Mouse (Mus musculus) c-Kit-negative CD71-positive TER-119-positive erythroid progenitor cells, embryonic 14.5 days (primary cell): ENCODE measurements around the gene Tada2a.

Experiments used
- DNase-seq: peaks from one replicate; pipeline ENCODE4 v3.0.0-alpha.2; 2013; ENCODE audit warnings: low read depth, low spot score

Tada2a gene

DNA sequence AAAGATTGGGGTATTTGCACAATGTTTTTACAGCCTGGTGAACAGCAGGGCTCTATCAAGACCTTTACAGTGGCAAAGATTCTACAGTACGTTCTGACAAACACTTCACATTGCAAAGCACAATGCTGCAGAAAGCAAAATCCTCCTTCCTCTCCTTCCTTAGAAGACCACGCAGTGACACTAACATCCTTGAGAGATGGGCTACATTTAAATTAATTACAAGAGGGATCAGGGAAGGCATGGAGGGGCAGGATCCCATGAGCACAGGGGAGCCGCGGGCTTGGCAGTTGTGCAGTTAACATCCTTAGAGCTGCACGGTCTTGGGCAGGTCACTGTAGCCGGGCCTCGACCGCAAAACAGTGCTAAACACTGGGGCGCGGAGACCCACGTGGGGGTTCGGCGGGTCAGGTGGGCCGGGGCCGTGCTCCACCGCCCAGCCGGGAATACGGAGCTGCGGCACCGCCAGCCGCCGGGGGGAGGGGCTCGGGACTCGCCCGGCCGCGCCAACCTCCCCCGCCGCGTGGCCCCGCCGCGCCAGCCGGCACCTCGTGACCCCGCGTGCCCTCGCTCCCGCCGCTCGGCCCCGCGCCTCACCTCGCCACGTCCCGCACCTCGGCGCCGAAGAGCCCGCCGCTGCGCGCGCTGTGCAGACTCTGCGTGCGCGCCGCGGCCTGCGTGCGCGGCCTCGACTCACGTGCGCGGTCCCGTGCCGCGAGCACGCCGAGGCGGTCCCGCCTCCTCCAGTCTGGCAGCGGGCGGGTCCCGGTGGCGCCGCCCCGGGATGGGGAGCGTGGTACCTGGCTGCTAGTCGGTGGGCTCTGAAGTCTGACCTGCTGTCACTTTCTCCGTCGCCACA is at the start of gene Tada2a, which contains the start of gene Acaca:
Tada2a (minus strand) TSS at position 658 of the 856 bp plus-strand sequence.
Acaca (plus strand) TSS at position 730 of the 856 bp plus-strand sequence.
- DNase-seq, result peak; percentile 65

DNA sequence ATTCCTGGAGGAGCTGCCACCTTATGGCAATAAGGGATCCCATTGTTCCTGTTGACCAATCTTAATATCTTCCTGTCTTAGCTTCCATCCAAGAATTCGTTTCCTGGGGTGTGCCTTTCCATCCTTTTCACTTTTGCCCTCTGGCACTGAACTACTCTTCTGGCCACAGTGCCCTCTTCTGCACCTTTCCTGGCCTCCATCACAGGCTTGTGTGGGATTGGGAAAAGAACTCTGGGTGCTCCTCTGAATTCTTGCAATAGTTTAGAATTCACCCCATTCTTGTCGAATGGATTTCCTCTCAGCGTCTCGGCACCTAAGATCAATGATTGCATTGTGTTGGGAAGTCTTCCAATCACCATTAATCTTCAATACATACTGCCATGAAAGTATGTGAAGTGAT is 49.2 kb upstream of the Tada2a start:
- no peak for DNase-seq

DNA sequence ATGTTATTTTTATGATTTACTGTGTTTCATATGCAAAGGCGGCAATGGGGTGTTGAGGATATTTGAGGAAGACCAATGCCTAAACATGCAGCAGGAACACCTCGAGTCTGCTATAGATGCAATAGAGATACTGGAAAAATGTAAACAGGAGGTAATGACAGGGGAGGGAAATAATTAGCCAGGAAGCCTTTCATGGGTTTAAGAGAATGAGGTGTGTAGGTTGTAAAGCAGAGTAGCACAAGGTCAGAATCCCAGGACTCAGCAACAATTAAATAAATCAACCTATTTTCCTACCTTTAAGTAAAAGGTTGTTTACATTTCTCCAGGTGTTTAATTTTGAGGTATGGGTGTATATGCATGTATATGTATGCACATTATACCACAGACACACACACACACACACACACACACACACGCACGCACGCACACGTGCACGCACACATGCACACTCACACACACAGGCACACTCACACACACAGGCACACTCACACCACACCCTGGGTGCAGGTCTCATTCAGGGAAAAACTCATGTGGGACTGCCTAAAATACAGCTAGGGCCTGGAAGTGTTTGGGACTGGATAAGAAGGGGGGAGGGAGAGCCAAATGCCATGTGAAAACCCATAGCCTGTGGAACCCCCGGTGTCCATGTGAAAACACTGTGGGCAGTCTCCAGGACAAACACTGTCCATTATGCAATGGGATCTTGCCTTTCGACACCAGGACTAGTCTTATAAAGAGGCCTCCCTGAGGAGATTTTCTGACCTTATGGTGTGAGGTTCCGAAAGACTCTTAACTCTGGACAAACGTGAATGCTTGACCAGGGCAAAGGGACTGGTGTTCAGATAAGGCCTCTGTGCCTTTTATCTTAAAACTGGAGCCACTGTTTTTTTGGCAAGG is 43.4 kb upstream of the Tada2a start:
- DNase-seq, result no peak

DNA sequence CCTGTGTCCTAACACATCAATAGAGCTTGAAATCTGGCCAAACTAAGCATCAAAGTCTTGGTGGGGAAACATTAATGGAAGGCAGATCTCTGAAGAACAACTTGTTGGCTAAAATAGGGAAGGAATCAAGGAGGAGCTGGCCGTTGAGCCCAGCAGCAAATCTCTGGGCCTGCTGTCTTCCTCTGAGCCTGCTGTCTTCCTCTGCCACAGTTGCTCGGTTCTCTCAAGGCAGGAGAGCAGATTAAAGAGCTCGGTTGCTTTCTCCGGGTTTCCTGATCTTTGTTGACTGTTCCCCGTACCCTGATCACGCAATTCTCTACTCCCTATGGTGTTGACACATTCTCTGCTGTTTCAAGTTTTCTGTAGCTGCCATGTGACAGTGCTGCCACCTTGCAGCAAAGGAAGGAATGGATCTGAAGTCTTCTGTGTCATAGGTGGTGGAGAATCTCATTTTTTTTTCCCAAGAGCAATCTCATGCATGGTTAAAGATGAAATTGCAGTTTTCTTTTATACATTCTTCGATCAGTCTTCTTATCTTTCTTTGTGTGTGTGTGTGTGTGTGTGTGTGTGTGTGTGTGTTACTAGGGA is 39.4 kb upstream of the Tada2a start:
- no peak for DNase-seq

DNA sequence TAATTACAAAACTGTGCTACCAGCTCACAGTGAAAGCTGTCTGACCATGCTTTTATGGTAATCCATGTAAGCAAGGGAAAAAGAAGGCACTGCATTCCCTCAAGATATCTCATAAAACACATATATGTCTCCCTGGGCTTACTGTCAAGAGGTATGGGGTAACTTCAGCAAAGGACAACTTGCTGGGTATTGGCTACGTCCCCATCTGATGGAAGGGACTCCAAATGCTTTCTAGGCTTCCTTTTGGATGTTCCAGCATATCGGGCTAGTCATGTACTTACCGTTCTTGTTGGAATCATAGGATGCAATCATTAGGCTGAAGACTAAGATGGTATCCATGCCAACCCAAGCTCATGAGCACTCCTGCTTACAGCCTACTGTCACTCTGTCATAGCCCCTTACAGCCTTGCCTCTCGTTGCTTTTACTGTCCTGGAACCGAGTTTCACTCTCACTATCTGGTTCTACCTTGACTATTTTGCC is 37.7 kb upstream of the Tada2a start, which contains the start of gene Gm11437:
Gm11437 (minus strand) TSS at position 431 of the 481 bp plus-strand sequence.
- no peak for DNase-seq

DNA sequence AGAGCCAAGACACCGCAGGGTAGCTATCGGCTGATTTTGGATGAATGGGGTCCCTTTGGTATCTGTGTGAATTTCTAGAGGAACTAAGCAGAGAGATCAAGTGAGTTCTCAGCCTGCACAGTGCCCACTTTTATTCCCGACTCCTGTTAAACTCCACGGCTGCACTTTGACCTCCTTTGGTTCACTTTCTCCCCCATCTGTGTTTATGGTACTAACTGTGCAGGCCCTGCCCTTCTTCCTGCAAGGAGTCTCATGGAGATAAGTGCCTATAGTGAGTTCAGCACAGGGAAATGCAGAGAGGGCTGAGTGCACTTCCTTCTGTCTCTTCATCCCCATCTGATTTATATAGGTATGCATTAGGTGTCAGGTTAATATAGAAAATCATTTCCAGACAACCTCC is 35.2 kb upstream of the Tada2a start:
- no peak for DNase-seq

DNA sequence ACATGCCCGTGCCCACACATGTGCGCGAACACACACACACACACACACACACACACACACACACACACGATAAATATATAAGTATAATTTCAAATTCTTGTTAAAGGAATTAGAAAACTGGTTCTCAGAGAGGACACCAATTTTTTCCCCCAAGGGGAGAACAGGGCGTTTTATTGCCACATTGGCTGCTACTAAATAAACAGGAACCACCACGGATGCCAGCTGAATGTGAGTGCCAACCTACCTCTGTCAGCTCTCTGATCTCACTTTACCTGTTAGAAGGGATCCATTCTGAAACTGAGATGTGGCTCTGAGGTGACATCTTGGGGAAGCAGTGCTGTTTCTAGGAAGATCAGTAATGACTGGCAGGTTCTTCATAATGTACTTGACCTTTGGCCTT is 34.7 kb upstream of the Tada2a start:
- no peak for DNase-seq

DNA sequence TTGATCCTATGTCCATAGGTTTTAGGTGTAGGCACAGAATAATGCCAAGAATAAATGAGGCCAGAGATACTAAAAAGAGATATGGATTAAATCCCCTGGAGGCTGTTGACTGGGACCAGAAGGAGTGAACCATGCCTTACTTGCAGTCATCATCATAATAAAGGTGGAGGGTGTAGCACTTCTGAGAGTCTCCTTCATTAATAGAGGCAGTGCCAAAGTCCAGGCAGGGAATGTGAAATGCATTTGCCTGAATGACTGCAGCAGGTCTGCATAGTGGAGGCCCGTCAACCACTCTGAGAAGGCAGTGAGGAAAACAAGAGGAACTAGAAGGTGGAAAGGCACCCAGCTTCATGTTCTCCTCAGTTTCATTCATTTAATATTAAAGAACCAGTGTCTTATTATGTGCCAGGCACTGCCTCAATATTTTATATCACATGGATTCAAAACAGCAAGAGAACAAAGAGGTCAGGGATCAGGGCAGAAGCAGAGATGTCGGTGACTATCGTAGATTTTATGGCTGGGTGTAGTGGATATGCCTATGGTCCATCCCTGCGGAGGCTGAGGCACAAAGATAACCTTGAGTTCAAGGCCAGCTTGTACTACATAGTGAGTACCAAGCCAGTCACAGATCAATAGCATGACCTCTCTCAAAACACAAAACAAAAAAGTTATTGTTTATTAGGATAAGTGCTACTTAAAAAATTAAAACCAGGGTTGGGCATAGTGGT is 27.3 kb upstream of the Tada2a start:
- DNase-seq, result no peak

DNA sequence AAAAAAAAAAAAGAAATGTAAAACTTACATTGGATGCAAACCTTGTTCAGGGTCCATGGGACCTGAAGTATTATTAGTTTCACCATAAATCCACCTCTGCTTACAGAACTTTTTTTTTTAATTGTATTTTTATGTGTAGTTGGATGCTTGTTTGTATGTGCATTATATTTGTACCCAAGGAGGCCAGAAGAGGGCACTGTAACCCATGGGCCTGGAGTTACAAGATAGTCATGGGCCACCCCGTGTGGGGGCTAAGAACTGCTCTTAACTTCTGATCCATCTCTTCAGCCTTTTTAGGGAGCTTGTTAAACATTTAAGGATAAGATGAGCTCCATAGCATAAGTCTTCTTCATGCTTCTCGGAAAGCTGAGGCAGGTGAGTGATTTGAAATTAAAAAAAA is 21.5 kb upstream of the Tada2a start:
- no peak for DNase-seq

DNA sequence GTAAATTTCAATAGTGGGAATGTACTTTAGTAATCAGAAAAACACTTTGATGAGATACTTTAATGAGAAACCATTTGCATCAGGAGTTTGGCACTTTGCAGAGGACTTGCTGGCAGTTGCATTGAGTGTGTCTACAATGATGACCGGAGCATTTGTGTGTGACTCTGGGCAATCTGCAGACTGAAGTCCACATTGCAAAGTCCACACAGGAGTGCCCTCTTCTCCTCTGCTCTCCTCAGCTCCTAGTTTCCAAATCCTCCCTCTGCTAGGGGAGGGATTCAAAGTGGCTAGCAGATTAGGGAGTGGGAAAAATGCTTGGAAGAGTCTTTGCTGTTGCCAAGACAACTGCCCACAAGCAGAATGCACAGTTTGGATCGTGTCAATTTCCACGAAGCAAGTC is 16.7 kb upstream of the Tada2a start:
- DNase-seq, result no peak

DNA sequence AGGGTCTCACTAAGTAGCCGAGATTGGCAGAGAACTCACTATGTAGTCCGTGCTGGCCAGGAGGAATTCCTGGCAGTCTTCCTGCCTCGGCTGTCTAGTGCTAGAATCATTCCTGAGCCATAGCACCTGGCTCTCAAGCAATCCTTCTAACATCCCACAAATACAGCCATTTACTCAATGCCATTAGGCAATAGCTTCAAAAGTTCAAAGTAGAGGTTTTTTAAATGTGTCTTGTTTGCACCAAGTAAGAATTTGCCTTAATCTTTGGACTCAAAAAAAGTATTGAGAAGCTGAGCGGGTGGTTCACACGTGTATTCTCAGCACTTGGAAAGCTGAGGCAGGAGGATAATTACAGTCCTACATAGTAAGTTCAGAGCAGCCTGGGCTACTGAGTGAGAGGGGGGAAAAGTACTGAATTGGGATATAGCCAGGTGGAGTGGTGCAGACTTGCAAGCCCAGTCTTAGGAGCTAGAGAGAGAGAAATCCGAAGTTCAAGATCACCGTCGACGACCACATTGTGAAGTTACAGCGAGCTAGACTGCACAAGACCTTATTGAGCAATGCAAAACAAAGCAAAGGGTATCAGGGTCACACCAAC is 15.9 kb upstream of the Tada2a start:
- no peak for DNase-seq

DNA sequence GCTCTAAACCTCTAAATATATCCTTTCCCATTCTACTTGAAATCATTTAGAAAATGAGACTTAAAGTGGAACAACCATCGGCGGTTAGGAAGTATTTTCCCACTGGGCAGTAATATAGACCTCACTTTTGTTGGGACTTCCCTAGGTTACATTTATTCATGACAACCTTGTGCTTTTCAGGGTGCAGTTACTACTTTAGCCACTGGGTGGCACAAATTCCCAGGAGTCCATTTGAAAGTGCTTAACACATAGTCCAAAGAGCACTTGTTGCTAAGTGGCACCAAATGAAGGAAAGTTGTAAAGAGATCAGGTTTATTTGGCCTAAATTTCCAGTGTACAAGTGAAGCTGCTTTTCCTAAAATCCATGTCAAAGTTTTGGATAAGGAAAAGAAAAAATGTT is 12.4 kb upstream of the Tada2a start:
- DNase-seq, result peak; percentile 47

DNA sequence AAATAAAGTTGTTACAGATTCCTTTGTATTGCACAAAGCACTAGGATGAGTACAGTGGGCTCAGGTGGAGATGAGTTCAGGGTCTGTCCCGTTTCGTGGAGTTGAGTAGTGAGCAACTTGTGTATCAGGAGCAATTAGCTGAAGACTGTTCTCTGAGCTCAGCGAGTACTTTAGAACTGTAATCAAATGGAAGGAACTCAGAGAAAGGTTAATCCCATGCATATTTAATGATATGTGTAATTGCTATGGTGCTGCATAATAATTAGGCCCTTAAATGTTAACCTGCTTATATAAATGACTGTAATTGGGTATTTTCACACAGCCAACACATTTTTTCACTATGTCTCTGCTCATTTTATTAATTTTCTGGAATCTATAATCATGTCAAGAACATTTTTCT is 7.1 kb upstream of the Tada2a start:
- no peak for DNase-seq

DNA sequence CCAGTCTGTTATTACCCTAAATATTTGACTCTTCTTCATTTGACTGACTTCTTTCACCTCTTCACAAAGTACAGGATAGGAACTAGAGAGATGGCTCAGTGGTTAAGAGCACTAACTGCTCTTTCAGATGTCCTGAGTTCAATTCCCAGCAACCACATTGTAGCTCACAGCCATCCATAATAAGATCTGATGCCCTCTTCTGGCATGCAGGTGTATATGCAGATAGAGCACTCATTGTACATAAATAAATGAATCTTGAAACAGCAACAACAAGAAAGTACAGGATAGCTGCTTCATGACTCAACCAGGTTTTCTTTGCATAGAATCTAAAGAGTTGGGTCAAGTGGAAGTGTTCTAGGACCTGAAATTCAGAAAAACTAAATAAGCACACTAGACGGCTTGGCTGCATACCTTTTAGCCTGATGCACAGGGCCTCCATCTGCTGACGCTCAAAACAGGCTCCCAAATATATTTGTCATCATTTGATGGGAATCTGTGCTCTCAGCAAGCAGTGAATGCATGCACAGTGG is 5.0 kb upstream of the Tada2a start:
- DNase-seq, result no peak

DNA sequence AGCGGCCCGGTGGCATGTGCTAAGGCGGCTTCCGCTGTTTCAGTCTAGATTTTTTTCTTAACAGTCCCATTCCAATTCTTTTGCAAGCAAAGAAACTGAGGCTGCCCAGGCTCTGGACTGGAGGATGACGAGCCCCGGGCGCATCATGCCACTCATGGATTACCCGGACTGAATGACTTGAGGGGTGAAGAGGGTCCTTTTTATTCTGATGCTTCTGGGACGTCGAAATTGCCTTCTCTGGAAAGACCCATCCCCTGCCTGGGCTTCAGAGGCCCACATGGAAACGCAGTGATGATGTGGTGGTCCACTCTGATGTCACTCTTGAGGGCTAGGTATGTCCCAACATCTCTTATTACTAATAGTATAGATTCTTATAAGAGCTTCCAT is 392 bp upstream of the Tada2a start:
- DNase-seq, result no peak

DNA sequence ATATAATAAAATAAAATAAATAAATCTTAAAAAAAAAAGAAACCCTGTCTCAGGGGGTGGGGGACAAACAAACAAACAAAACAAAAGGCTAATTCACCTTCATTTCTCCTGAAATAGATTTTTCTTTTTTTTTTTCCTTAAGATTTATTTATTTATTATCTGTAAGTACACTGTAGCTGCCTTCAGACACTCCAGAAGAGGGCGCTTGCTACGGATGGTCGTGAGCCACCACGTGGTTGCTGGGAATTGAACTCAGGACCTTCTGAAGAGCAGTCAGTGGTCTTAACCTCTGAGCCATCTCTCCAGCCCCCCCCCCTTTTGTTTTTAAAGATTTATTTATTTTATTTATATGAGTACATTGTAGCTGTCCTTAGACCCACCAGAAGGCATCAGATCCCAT is 1.4 kb downstream of the Tada2a start:
- no peak for DNase-seq

DNA sequence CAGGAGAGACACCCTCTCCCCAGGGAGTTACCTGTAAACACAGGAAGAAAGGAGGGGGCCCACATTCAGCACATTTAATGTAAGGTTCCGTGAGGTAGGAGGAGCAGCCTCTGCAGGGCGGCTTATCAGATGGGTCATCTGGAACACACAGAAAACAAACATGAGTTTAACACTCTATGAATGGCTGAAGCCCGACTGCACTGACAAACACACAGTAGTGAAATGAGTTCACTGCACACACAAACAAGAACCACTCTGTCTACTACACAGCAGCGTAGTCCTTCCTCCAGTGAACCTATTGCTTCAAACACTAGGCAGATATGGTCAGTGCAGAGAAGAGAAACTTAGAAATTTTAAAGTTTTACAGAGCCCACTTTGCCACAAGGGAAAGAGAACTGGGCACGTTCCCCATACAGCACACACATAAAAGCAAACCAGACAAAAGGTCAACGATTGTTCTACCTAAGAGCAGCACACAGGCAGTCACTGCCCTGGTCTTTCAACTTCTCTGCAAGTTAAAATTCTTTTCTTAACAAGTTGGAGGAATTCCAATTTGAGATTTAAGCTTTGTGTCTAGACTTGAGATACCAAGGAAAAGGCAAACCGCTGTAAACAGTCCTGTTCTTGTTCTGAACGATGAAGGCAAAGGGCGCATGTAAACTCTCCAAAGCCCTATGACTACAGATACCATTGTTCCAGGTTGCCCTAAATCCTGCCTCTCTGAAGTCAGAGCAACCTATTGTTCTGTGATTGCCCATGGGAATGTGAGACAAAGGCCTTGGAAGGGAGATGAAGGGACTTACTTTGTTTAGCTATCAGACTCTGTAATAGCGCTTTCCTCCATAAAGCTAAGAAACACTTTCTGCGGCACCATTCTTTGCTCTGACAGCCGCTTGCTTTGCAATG is 8.1 kb downstream of the Tada2a start:
- DNase-seq, result no peak

DNA sequence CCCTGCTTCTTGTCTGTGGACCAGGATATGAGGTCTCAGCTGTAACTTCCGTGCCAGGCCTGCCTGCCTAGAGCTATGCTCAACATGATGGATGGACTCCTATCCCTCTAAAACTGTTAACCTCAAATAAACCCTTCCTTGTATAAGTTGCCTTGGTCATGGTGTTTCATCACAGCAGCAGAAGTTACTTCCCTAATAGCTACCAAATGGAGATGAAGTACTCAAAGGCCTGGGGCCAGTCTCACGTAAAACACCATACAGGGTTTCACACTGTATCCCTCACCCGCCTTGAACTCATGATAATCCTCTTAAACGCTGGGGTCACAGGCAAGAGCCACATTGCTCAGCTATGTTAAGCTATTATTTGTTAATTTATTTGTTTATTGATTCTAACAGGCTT is 12.0 kb downstream of the Tada2a start:
- DNase-seq, result no peak

DNA sequence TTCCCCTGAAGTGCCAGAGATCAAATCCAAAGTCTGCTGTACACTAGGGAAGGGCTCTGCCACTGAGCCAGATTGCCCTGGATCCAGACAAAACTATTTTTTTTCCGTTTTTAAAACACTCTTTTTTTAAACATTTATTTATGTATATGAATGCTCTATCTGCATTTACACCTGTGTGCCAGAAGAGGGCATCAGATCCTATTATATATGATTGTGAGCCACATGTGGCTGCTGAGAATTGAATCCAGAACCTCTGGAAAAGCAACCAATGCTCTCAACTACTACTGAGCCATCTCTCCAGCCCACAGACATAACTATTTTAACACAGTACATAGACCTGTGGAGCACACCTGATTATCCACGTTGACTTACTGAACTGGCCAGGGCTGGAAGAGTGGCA is 13.2 kb downstream of the Tada2a start:
- no peak for DNase-seq

DNA sequence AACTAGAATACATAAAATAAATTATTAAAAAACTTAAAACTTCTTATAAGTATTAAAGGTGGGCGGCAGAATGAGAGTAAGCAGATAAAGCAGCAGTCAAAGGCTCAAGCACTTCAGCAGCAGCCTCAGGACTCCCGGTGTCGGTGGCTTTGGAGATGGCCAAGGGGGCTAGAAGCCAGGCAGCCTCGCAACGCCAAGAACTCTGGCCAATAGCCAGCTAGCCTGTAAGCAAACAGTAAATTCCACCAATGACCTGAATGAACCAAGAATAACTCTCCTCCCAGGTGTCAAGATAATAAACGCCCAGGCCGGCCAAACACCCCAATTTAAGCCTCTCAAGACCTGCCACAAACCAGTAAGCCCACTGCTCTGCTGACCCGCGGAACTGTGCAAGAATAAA is 13.8 kb downstream of the Tada2a start:
- DNase-seq, result no peak
